Mouse (Mus musculus) kidney, embryonic 14.5 days (tissue): Measurements from ENCODE around the gene Olfr556. TPM values are rescaled to one million over a fixed set of nuclear protein-coding genes. Genes with fewer than 3 reads are reported as not detected.

Experiments used
- ATAC-seq: fragments of 200-750 bp; cut with Nextera tagmentation; 2 replicates; pipeline ENCODE4 v1.8.0; 2017; ENCODE audit warnings: moderate number of reproducible peaks, mild to moderate bottlenecking, moderate TSS enrichment, moderate library complexity; ENCODE audit not compliant: low FRiP score, low TSS enrichment
- H3K27ac ChIP-seq: fragments of 300-500 bp; sonication (generic); 2 replicates; pipeline ENCODE4 v1.5.1; 2014; ENCODE audit warnings: low read depth, mild to moderate bottlenecking, low read length, moderate library complexity, mixed read lengths
- H3K27me3 ChIP-seq: fragments of 300-500 bp; sonication (generic); 2 replicates; pipeline ENCODE4 v1.6.1; 2014; ENCODE audit warnings: mild to moderate bottlenecking, low read length; ENCODE audit not compliant: control insufficient read depth, insufficient read depth
- H3K36me3 ChIP-seq: fragments of 300-500 bp; sonication (generic); 2 replicates; pipeline ENCODE4 v1.6.1; 2014; ENCODE audit warnings: low read length, mixed read lengths; ENCODE audit not compliant: control insufficient read depth, insufficient read depth
- H3K4me1 ChIP-seq: fragments of 300-500 bp; sonication (generic); 2 replicates; pipeline ENCODE4 v1.6.1; 2014; ENCODE audit warnings: low read length, mixed read lengths; ENCODE audit not compliant: control insufficient read depth, insufficient read depth
- H3K4me2 ChIP-seq: fragments of 300-500 bp; sonication (generic); replicated peaks from 2 replicates; pipeline ENCODE4 v1.6.1; 2014; ENCODE audit warnings: low read depth, mild to moderate bottlenecking, low read length
- H3K4me3 ChIP-seq: fragments of 300-500 bp; sonication (generic); 2 replicates; pipeline ENCODE4 v1.5.1; 2014; ENCODE audit warnings: mild to moderate bottlenecking, low read length
- H3K9ac ChIP-seq: fragments of 300-500 bp; sonication (generic); 2 replicates; pipeline ENCODE4 v1.6.1; 2014; ENCODE audit warnings: low read depth, mild to moderate bottlenecking, low read length, moderate library complexity
- H3K9me3 ChIP-seq: fragments of 300-500 bp; sonication (generic); 2 replicates; pipeline ENCODE4 v1.6.1; 2016; ENCODE audit warnings: low read length; ENCODE audit not compliant: control insufficient read depth
- WGBS: fragments of 180-500 bp; shearing (Covaris S2); extraction: QIAGEN DNeasy Blood & Tissue Kit; methylation state at CpG from one replicate; pipeline ENCODE4 v1.1.7; 2014; 5-methylcytosine and 5-hydroxymethylcytosine counted together
- polyA plus RNA-seq: library from polyadenylated mRNA; unstranded; fragments of >200 nt; fragmentation: Nextera tagmentation; extraction: Ambion mirVana; gene quantifications from 2 replicates; pipeline ENCODE4 v1.2.1, GENCODE M21; 2014

Olfr556 gene
- polyA plus RNA-seq, 1 experiment from 2014 or later: not detected

GRCm38 (mm10) chr7:102676225-102676624 lies 11.5 kb downstream of the Olfr556 start:
- Histone ChIP-seq H3K4me1 (no peaks in the 10 kb centered on the region), H3K4me3 (no peak overlapping the region), H3K36me3 (no peaks in the 10 kb centered on the region), H3K27ac (no peak overlapping the region), H3K4me2 (no peak overlapping the region), H3K9me3 (no peaks in the 10 kb centered on the region), H3K27me3 (no peaks in the 10 kb centered on the region), H3K9ac (no peak overlapping the region)
- ATAC-seq: no peak
- WGBS: 88% methylated on average over 2 of the region's 2 CpGs

- H3K4me2 ChIP-seq: no peak overlapping the region
Measured at GRCm38 (mm10) chr7:102681916-102682315, 17.2 kb downstream of the Olfr556 start.

GRCm38 (mm10) chr7:102686944-102687501 lies 22.3 kb downstream of the Olfr556 start, which contains the start of gene Trim68:
Trim68 (minus strand) TSS chr7:102687327.
- Histone ChIP-seq H3K4me2 (peak within 1 kb of the TSS; percentile 56), H3K9me3 (no peaks in the 10 kb centered on the region), H3K36me3 (no peaks in the 10 kb centered on the region; the same call in 1 of the 2 replicates), H3K4me3 (peak within 1 kb of the TSS; percentile 64), H3K4me1 (no peaks in the 10 kb centered on the region), H3K27ac (no peak within 1 kb of the TSS), H3K9ac (peak within 1 kb of the TSS; percentile 76), H3K27me3 (no peaks in the 10 kb centered on the region)
- peak; percentile 100 for ATAC-seq
- WGBS: under 1% methylated on average over 40 of the region's 40 CpGs

More at GRCm38 (mm10) chr7:102681916-102682315, 17.2 kb downstream of the Olfr556 start:
- WGBS: 83% methylated on average over 1 of the region's 1 CpGs
- no peak overlapping the region for H3K27ac ChIP-seq
- no peak for ATAC-seq
- no peak overlapping the region for H3K4me3 ChIP-seq
- H3K36me3 ChIP-seq: no peaks in the 10 kb centered on the region; the same call in 1 of the 2 replicates
- no peaks in the 10 kb centered on the region for H3K27me3 ChIP-seq
- H3K4me1 ChIP-seq: no peaks in the 10 kb centered on the region
- no peaks in the 10 kb centered on the region for H3K9me3 ChIP-seq
- no peak overlapping the region for H3K9ac ChIP-seq

DNA sequence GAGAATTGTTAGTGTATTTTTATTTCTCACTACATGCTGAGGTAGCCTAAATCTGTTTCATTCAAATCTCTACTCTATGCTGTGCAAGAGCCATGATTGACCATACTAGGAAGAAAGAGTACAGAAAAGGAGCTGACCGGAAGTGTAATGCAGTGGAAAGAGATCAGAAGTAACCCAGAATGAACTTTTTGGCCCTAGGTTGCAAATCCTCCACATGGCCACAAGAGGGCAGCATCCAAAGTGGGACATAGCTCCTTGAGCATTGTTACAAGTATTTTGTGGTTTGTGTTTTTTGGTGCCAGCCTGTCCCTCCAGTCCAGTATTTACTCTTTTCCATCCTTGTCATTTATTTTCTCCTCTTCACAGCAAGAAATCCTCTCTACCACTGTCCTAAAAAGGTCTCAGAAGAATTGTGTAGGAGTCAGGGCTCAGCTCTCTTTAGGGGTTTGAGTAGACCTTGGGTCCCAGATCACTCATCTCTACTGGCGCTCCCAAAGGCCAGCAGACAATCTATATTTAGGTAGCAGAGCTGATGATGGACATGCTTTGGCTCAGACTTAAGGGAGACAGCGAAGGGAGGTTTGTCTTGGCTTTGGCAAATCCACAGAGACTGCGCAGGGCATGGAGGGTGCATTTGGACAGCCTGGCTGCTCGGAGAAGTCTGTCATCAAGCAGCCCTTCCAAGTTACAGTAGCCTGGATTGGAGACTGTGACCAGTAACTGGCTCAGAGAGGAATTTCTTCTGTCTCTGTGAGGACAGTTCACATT lies 30.8 kb downstream of the Olfr556 start, which contains the start of gene Olfr557:
Gene Olfr557, plus strand, starts transcription at position 553 of the 768 bp plus-strand sequence.
- Histone ChIP-seq H3K4me3 (no peak within 1 kb of the TSS), H3K9ac (no peak within 1 kb of the TSS), H3K27ac (no peak within 1 kb of the TSS), H3K9me3 (no peaks in the 10 kb centered on the region; the same call in 1 of the 2 replicates), H3K4me2 (no peak within 1 kb of the TSS), H3K36me3 (no peaks in the 10 kb centered on the region), H3K27me3 (no peaks in the 10 kb centered on the region), H3K4me1 (no peaks in the 10 kb centered on the region)
- ATAC-seq: no peak
- 77% methylated on average over 5 of the region's 5 CpGs for WGBS

GRCm38 (mm10) chr7:102698461-102698860 lies 33.8 kb downstream of the Olfr556 start:
- H3K4me1 ChIP-seq: no peaks in the 10 kb centered on the region
- H3K27me3 ChIP-seq: no peaks in the 10 kb centered on the region
- no peak overlapping the region for H3K9ac ChIP-seq
- 88% methylated on average over 7 of the region's 7 CpGs for WGBS
- no peaks in the 10 kb centered on the region for H3K9me3 ChIP-seq
- no peak for ATAC-seq
- H3K27ac ChIP-seq: no peak overlapping the region
- H3K4me2 ChIP-seq: no peak overlapping the region
- H3K36me3 ChIP-seq: no peaks in the 10 kb centered on the region
- H3K4me3 ChIP-seq: no peak overlapping the region

DNA sequence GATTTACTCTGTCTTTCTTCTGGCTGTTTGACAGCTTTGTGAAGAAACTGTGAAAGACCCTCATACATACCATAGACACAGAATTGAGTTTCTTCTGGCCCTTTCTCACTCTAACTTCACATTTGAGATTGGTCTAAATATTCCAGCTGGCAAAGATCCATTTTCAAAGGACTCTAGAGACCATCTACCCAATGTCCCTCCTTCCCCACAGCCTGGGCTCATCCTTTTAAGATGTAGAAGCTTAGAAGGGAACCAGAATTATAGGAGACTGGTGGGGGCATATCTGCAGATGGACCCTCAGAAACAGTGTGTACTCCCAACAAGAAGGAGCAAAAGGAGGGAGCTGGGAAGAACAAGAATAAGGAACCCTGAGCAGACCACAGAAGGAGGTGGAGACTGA lies 37.2 kb downstream of the Olfr556 start, which contains the start of gene Olfr558:
Gene Olfr558, plus strand, starts transcription at position 301 of the 400 bp plus-strand sequence.
- ATAC-seq: no peak
- no peaks in the 10 kb centered on the region for H3K36me3 ChIP-seq
- H3K27ac ChIP-seq: no peak within 1 kb of the TSS
- no peak within 1 kb of the TSS for H3K4me2 ChIP-seq
- no peaks in the 10 kb centered on the region for H3K4me1 ChIP-seq
- H3K4me3 ChIP-seq: no peak within 1 kb of the TSS
- H3K9me3 ChIP-seq: no peaks in the 10 kb centered on the region
- no peak within 1 kb of the TSS for H3K9ac ChIP-seq
- no peaks in the 10 kb centered on the region for H3K27me3 ChIP-seq

- 46% methylated on average over 1 of the region's 1 CpGs for WGBS
- no peak within 1 kb of the TSS for H3K4me3 ChIP-seq
- H3K36me3 ChIP-seq: no peaks in the 10 kb centered on the region
- no peak for ATAC-seq
- no peak within 1 kb of the TSS for H3K27ac ChIP-seq
- no peaks in the 10 kb centered on the region for H3K27me3 ChIP-seq
- no peak within 1 kb of the TSS for H3K4me2 ChIP-seq
- H3K4me1 ChIP-seq: no peaks in the 10 kb centered on the region
- H3K9ac ChIP-seq: no peak within 1 kb of the TSS
- no peaks in the 10 kb centered on the region for H3K9me3 ChIP-seq
Measured at GRCm38 (mm10) chr7:102718970-102719369, 54.3 kb downstream of the Olfr556 start, which contains the start of gene Olfr33. Olfr33 (minus strand) TSS chr7:102719070.
